Mouse (Mus musculus): ENCODE results near the gene Pdgfra.

DNA sequence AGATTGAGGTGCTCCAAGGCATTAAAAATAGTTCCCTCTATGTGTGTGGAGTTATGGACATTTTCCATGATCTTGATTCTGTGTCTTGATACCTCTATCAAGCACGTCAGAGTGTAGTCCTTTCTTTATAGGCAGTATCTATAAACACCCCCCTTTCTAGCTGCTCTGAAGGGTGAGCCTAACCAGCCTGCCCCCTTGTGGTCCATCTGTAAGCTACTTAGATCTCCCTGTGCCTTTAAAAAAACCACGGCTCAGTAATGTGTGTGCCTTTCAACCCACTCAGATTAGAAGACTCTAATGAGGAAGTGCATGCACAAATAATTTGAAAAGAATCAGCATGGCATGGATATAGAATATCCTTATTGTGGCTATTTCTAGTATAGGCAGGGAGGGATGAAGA lies 86.3 kb downstream of the Pdgfra start:
- peak; percentile 3; the same call in 1 of the 2 replicates for TF ChIP-seq CTCF (IDR thresholded peaks at IDR 0.05; ENCODE audit: low read depth, low read length)
- no peak for TF ChIP-seq POLR2A (IDR thresholded peaks at IDR 0.05; ENCODE audit: extremely low read depth, insufficient read depth, low read length)

All from liver, adult 2 months (tissue).